Mouse (Mus musculus): ENCODE results near the gene Coq9.
"Not testable (repeated sequence)": the region's sequence is repeated elsewhere in the genome, so short reads cannot be mapped to it uniquely, and the experiment has no call there.

- not testable (repeated sequence) for TF ChIP-seq CTCF (IDR thresholded peaks at IDR 0.05; ENCODE audit: control insufficient read depth, insufficient read depth, insufficient read length); USF1 (IDR thresholded peaks at IDR 0.05; ENCODE audit: low read depth); MYOD1 (IDR thresholded peaks at IDR 0.05; ENCODE audit: control insufficient read depth, insufficient read length, low read depth); MAX (IDR thresholded peaks at IDR 0.05); FOSL1 (IDR thresholded peaks at IDR 0.05; ENCODE audit: insufficient read depth, low read length, poor library complexity, severe bottlenecking); MYOG (IDR thresholded peaks at IDR 0.05; ENCODE audit: control insufficient read depth, extremely low read depth, insufficient read length)
Measured at GRCm38 (mm10) chr8:94835751-94836150, 2.4 kb upstream of the Coq9 start.

All from C2C12 (cell line).